Mouse (Mus musculus) CD4-positive, CD25-positive, alpha-beta regulatory T cell, adult 4 months (primary cell): ENCODE data around the gene Tead3. TPM values are rescaled to one million over a fixed set of nuclear protein-coding genes. Genes with fewer than 3 reads are reported as not detected.
"Not testable (repeated sequence)": the region's sequence is repeated elsewhere in the genome, so short reads cannot be mapped to it uniquely, and the experiment has no call there.

Experiments used
- ATAC-seq: one replicate; pipeline ENCODE4 v1.8.0; 2017
- polyA plus RNA-seq, 2 experiments: library from polyadenylated mRNA; unstranded; fragments of 100-300 nt; shearing (Covaris generic); gene quantifications; one replicate each; pipeline ENCODE4 v1.2.1; 2017

Tead3 gene
- polyA plus RNA-seq, 2 experiments from 2014 or later: not detected

DNA sequence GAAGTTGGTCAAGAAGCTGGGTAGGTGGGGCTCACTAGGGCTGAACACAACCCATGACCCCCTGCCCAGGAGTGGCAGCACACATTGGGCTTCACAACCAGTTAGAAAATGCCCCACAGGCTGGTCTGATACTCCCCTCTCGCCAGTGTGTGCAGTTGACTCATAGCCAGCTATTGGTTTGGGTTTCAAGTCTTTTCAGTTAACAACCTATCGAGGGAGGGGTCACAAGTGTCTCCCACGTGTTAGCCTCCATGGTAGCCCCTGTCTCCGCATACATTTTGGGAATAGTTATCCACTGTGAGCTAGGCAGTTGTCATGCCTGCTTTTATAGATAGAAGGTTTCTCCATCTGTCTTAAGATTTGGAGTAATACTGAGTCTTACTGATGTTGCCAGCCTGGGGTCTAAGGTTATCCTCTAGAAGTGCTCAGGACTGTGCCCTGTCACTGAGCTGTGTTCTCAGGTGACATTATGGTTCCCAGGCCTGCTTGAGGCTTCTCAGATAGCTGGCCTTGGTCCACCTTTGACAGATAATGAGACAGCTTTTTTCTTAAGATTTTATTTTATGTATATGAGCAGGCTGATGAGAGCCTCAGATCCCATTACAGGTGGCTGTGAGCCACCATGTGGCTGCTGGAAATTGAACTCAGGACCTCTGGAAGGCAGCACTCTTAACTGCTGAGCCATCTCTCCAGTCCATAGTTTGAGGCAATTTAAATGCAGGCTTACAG lies 20.9 kb downstream of the Tead3 start:
- ATAC-seq: no peak

GRCm38 (mm10) chr17:28328946-28329345 lies 21.7 kb downstream of the Tead3 start:
- ATAC-seq: peak; percentile 8

DNA sequence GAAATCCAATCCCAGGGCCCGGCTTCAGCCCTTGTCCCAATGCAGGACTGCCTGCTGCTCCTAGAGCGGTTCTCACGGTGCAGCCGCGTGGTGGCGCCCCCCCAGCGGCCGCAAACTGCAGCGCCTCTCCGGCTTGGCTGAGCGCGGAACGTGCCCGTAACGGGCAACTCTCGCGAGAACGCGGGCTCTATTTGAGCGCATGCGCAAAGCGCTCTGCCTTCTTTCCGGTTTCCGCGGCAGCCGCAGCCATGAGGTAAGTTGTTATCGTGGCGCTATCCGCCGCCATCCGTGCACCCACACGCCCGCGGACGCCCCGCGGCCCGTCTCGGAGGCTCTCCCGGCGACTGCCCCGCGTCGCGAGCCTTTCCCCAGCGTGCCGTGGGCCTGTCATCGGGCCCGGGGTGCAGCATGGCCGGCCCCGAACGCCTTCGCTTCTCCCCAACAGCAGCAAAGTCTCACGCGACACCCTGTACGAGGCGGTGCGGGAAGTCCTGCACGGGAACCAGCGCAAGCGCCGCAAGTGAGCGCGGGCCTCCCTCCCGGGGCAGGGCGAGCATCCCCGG lies 22.2 kb downstream of the Tead3 start, which contains the start of gene Rpl10a:
Gene Rpl10a (plus strand): TSS at position 106 of the 563 bp plus-strand sequence.
- peak; percentile 89 for ATAC-seq

GRCm38 (mm10) chr17:28327673-28328325 lies 22.8 kb downstream of the Tead3 start:
- peak; percentile 7 for ATAC-seq

- no peak for ATAC-seq
These were observed 23.7 kb downstream of the Tead3 start for GRCm38 (mm10) chr17:28326951-28327350.

DNA sequence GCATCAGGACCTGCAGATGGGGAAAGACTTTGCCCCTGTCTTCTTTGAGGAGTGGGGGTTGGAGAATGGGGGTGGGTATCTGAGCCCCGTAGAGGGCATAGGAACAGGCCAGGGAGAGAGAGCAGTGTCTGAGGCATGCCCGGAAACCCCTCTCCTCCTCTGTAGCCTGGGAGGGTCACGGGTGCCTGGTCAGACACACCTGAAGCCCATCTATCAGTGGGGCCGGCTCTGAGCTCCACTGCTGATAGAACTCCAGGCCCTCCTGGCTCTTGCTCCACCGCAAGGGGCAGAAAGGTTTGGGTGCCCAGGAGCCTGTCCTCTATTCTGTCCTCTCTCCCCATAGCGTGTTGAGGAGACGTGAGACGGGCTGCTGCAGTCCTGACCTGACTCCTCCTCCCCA lies 24.9 kb downstream of the Tead3 start:
- ATAC-seq: no peak

GRCm38 (mm10) chr17:28324416-28324815 lies 26.2 kb downstream of the Tead3 start:
- ATAC-seq: not testable (repeated sequence)

DNA sequence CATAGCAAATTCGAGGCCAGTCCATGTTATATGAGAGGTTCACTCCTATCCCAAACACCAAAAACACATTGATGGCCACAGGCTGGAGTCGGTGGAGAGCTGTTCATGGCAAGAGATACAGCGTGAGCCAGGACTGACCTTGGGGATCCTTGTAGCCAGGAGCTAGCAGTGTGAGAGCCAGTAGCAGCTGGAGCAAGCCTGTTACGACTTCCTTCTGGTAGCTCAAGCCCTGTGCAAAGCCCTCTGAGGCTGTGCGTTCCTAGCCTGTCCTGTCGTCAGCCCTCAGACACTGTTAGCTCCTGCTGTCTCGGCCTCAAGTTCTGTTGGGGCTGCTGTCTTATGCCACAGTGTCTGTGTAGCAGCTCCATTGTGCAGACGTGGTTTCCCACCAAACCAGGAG lies 26.8 kb downstream of the Tead3 start:
- ATAC-seq: no peak

DNA sequence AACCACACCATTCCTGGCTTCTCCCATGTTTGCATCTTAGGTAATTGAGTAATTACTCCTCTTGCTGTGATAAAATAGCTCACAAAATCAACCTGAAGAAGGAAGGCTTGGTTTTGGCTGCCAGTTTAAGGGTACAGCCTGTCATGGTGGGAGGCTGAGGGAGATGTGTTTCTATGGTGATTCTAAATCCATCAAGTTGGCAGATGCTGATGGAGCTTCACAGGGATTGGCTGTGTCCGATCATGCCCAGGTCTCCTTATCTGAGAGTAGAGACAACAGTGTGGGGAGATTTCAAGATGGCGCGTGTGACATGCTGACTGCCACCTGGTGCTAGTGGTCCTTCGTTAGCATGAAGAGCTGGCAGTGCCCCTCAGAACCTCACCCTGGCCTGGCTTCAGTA lies 28.9 kb downstream of the Tead3 start:
- no peak for ATAC-seq

GRCm38 (mm10) chr17:28317725-28318124 lies 32.9 kb downstream of the Tead3 start:
- ATAC-seq: no peak

- ATAC-seq: no peak
These were observed 33.5 kb downstream of the Tead3 start for GRCm38 (mm10) chr17:28317091-28317490.

- ATAC-seq: no peak
These were observed 34.1 kb downstream of the Tead3 start for GRCm38 (mm10) chr17:28316476-28316875.

GRCm38 (mm10) chr17:28315611-28316160 lies 34.9 kb downstream of the Tead3 start:
- ATAC-seq: no peak

- ATAC-seq: no peak
These were observed 36.8 kb downstream of the Tead3 start for GRCm38 (mm10) chr17:28313880-28314225.

- peak; percentile 98 for ATAC-seq
These were observed 37.3 kb downstream of the Tead3 start, which contains the start of gene Fance for GRCm38 (mm10) chr17:28313212-28313879. TSS of gene Fance (plus strand) at chr17:28313519.

DNA sequence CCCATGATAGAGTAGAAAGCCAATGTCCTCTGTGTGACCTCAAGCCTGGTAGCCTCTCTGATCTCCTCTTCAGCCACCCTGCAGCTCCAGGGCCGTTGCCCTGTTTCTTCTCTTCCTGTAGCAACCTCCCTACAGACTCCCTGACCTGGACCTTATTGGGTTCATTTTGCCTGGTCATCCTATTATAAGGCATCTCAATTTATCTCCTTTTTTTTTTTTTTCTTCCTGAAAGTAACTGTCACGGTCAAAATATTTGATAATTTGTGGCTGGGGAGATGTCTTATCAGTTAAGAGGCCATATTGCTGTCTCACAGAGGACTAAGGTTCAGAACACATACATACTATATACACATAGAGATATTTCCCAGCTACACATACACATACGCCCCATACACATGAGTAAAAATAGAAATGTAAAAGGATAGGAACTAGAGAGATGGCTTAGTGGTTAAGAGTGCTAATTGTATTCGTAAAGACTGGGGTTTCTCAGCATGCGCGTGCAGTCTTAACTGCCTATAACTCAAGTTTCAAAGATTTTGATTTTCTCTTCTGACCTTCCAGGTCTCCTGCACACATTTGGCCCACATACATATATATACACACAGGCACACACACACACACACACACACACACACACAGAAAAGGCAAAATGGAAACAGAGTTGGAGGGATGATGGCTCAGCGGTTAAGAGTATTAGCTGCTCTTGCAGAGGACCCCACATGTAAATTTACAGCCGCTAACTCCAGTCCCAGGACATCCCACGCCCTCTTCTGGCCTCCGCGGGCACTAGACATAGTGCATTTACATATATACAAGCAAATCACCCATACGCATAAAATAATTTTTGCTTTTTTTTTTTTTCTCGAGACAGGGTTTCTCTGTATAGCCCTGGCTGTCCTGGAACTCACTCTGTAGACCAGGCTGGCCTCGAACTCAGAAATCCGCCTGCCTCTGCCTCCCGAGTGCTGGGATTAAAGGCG lies 38.1 kb downstream of the Tead3 start:
- ATAC-seq: peak; percentile 5

DNA sequence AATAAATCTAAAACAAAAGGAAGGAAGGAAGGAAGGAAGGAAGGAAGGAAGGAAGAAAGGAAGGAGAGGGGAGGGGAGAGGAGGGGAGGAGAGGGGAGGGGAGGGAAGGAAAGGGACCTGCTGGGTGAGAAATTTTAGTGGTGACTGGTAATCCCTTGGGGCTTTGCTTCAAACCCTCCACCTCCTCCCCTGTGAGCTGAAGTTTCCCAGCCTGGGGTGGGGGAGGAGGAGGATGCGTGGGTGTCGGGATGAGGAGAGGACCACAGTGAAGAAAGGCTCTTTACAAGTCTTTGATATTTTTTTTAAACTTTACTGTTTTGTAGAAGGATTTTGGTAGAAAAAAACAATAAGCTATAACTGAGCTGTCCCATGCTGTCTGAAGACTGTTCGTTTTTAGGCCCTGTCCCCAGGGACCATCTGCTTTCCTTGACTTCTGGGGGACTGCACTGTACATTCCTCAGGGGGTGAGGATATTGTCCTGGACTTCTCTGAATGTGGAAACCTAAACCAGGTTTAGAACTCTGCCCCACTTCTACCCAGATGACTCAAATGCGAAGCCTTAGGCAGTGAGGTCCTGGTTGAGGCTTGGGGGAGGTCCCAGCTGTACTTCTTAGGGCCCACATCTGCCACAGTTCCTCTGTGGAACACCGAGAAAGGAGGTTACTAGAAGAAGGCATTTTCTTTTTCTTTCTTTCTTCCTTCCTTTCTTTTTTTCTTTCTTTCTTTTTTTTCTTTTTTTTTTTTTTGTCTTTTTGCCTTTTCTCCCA lies 39.1 kb downstream of the Tead3 start:
- ATAC-seq: no peak

GRCm38 (mm10) chr17:28310831-28311230 lies 39.8 kb downstream of the Tead3 start:
- ATAC-seq: no peak

- peak; percentile 39 for ATAC-seq
These were observed 42.1 kb downstream of the Tead3 start for GRCm38 (mm10) chr17:28308297-28309195.

DNA sequence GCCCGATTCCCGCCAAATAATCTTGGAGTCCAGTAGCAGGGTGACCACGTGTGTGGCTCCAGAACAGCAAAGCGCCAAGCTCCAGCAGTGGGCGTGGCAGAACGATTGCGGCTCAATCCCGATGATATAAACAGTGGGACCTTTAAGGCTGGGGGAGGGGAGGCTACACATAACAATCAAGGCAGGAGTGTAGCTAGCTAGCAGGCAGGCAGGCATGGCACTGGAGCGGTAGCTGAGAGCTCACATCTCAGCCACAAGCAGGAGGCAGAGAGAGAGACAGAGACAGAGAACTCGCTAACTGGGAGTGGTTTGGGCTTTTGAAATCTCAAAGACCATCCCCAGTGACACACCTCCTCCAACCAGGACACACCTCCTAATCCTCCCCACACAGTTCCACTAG lies 45.4 kb downstream of the Tead3 start:
- ATAC-seq: no peak
